Mouse (Mus musculus): ENCODE measurements around the gene Mad1l1. TPM values are rescaled to one million over a fixed set of nuclear protein-coding genes. Genes with fewer than 3 reads are reported as not detected.

Mad1l1 gene
- total RNA-seq, 2 experiments from 2014 or later, result 18.9 to 19.4 TPM

DNA sequence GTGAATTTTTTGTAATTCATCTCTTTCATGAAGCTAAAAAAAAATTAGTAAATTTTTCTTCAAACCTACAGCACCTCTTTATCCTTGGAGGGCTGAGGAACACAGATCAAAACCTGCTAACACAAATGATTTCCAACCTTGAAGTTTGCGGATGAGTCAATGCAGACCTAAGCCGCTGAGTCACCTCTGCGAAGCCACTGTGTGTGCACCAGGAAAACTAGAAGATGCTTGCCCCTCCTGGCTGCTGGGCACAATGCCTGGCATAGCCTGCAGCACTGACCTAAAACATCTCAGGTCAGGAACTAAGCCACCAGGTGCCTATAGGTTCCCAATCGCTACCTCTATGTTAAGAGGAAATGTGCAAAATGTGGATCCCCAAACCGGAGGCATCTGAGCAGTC is 119.8 kb downstream of the Mad1l1 start:
- DNase-seq (ENCODE audit: low spot score in 2 of 2), result no peak
- intact Hi-C loops (cut with DNase I), result no loop called here

DNA sequence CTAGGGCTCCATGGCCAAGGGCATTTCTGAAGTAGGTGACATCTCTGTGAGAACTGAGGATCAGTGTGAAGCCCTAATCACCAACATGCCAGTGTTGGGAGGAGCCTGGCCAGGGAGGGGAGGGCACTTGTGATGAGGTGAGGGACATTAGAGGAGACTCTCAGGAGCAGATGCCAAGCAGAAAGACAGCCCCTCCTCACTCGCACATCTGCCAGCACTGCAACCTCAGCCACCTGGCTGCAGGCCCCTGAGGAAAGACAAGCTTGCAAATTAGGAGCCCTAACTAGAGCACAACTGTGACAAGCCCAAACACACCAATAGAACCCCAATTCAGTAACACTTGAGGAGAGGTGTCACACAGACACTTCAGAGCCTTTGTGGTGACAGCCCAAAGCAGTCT is 120.2 kb downstream of the Mad1l1 start:
- intact Hi-C loops (cut with DNase I), result no loop called here
- DNase-seq (ENCODE audit: low spot score in 2 of 2), result no peak

DNA sequence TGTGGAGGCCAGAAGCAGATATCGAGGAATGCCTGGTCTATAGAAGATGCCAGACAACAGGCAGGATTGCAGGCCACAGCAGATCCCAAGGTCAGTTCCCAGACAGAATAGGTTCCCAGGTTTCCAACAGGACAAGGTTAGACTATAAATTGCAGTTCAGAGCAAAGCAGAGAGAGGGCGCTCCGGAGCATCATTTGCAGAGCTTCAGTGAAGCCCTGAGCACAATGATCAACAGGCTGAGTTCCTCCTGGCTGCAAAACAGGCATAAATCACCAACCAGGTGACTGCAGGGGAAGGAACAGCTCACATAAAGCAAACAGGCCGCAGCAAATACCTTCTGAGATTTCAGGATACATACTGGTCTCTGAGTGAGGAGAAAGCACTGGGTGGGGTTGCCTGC is 123.6 kb downstream of the Mad1l1 start:
- intact Hi-C loops (cut with DNase I), result loop anchor here (5.0 kb wide), 1 partner anchor 95 kb away; no protein-coding TSS in a partner anchor
- DNase-seq (ENCODE audit: low spot score in 2 of 2), result peak; percentile 76 to 85

DNA sequence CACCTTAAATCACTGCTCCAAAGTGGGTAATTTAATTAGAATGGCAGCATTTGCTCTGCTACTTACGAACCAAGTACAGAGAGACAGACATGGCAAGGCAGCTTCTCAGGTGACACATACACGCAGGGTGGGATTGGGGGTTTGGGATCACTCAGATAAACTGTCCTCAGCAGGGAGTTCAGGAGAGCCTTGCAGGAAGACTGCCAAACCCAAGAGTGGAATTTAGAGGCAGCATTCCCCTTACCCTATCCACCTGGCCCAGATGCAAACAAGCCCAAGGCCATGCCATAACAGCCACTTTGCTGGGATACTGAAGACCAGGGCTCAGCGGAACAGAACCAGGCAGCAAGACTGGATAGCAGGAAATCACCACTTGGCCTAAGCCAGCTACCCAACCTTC is 124.9 kb downstream of the Mad1l1 start:
- DNase-seq (ENCODE audit: low spot score in 2 of 2), result no peak
- intact Hi-C loops (cut with DNase I), result loop anchor here (5.0 kb wide), 1 partner anchor 96 kb away; no protein-coding TSS in a partner anchor

DNA sequence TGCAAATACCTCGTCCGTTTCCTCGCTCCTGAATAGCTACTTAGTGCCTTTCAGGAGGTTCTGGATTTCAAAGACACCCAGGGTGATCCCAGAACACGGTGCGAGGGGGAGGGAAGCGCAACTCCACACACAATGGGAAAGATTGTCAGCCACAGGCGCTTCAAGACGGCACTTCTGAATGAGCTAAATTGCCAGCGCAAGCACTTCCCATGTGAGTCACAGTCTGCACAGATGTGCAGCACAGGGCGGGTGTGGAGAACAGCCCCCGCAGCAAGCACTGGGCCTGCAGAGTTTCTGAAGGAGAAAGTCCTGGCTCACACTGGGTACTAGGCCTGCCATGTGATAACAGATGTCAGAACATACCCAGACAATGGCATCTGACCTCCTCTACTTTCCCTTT is 127.2 kb downstream of the Mad1l1 start:
- DNase-seq (ENCODE audit: low spot score in 2 of 2), result peak; percentile 67 to 72
- intact Hi-C loops (cut with DNase I), result no loop called here

- no peak for DNase-seq (ENCODE audit: low spot score in 2 of 2)
- intact Hi-C loops (cut with DNase I), result no loop called here
These were observed 129.8 kb downstream of the Mad1l1 start for GRCm38 (mm10) chr5:140191539-140191938.

- intact Hi-C loops (cut with DNase I), result loop anchor here (10.0 kb wide), 1 partner anchor 352 kb away; no protein-coding TSS in a partner anchor
- no peak for DNase-seq (ENCODE audit: low spot score in 2 of 2)
These were observed 135.0 kb downstream of the Mad1l1 start for GRCm38 (mm10) chr5:140186351-140186750.

DNA sequence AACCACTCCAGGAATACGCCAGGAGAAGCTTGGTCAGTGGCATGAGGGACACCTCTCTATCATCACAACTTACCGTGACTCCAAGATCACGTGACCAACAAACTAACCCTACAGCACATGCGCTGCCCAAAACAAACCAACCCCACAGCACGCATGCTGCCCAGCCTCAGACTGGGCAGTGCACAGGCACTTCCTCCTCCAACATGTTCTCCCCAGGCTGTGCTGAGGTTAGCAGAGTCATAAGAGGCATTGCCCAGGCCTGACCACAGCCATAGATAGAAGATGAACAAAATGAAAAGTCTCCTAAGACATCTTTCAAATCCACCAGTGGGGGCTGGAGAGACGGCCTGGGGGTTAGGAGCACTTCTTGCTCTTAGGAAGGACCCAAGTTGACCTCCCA is 135.6 kb downstream of the Mad1l1 start:
- no peak for DNase-seq (ENCODE audit: low spot score in 2 of 2)
- intact Hi-C loops (cut with DNase I), result loop anchor here (10.0 kb wide), 1 partner anchor 351 kb away; no protein-coding TSS in a partner anchor

- intact Hi-C loops (cut with DNase I), result loop anchor here (10.0 kb wide), 1 partner anchor 349 kb away; no protein-coding TSS in a partner anchor
- DNase-seq (ENCODE audit: low spot score in 2 of 2), result peak in 1 of 2 experiments; percentile 26
These were observed 138.0 kb downstream of the Mad1l1 start for GRCm38 (mm10) chr5:140183387-140183786.

- DNase-seq (ENCODE audit: low spot score in 2 of 2), result no peak
- intact Hi-C loops (cut with DNase I), result loop anchor here (10.0 kb wide), 1 partner anchor 348 kb away; no protein-coding TSS in a partner anchor
These were observed 139.0 kb downstream of the Mad1l1 start for GRCm38 (mm10) chr5:140182351-140182750.

DNA sequence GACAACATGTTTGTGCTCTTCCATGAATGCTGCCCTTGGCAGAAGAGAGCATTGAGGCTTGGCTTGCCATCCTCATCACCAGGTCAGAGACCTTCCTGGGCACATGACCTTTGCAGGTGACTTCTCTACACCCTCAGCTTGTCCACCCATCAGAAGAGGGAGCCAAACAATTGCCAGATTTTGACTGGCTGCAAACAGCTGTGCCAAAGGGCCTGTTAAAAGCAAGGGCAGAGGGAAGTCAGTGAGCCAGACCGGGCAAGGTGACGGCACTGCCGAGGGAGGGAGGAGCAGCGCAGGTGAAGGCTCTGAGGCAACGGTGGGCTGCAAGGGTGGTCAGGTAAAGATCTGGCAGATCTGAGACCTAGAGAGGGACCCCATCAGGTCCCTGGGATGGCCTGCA is 141.3 kb downstream of the Mad1l1 start:
- intact Hi-C loops (cut with DNase I), result loop anchor here (10.0 kb wide), 1 partner anchor 345 kb away; no protein-coding TSS in a partner anchor

DNA sequence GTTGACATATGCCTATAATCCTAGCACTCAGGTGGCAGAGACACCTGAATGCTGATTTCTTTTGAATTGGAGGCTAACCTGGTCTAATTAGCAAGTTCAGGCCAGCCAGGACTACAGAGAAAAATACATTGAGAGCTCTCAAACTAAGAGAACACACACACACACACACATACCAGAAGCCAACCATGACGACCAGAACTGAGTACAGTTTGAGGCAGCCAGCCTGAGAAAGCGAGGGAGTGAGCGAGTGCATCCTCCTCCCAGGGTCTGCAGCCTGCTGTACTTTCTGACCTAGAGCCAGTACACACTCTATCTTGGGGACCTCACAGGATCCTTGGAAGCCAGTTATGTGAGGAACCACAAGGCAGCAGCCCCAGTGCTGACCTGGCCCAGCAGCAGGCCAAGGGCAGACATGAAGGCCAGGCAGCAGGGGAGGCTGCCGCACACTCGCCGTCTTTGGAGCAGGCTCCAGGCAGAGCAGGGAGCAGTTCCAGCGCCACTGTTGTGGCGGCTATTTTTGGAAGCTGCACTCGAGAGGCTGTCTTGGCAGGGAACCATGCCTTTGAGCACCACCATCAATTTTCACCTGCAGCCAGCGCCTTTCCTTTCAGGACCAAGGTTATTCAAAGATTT is 143.2 kb downstream of the Mad1l1 start:
- intact Hi-C loops (cut with DNase I), result no loop called here
- peak in 1 of 2 experiments; percentile 17 for DNase-seq (ENCODE audit: low spot score in 2 of 2)

More for the DNA sequence above, 141.3 kb downstream of the Mad1l1 start:
- no peak for DNase-seq (ENCODE audit: low spot score in 2 of 2)

DNA sequence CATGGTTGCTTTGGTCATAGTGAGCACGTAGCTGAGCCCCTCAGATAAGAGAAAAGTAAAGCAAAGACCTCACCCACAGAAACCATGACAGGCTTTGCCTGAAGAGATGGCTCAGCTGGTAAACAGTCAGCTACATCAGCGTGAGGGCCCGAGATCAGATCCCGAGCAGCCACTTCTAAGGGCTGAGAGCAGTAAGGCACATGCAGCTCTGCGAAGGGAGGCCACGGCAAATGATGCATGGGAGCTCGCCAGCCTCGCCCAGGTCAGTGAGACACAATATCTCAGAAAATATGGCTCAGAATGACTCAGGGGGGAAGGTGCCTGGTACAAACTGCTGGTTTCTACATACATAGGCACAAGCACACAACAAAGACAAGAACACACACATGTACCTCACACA is 143.8 kb downstream of the Mad1l1 start:
- no peak for DNase-seq (ENCODE audit: low spot score in 2 of 2)
- intact Hi-C loops (cut with DNase I), result no loop called here

- DNase-seq (ENCODE audit: low spot score in 2 of 2), result no peak
These were observed 145.0 kb downstream of the Mad1l1 start for GRCm38 (mm10) chr5:140176370-140176769.

GRCm38 (mm10) chr5:140174814-140175490 is 146.4 kb downstream of the Mad1l1 start:
- DNase-seq (ENCODE audit: low spot score in 2 of 2), result no peak
- intact Hi-C loops (cut with DNase I), result no loop called here

More at GRCm38 (mm10) chr5:140176370-140176769, 145.0 kb downstream of the Mad1l1 start:
- intact Hi-C loops (cut with DNase I), result no loop called here

- intact Hi-C loops (cut with DNase I), result no loop called here
- no peak for DNase-seq (ENCODE audit: low spot score in 2 of 2)
These were observed 147.3 kb downstream of the Mad1l1 start for GRCm38 (mm10) chr5:140174066-140174465.

- no peak for DNase-seq (ENCODE audit: low spot score in 2 of 2)
- intact Hi-C loops (cut with DNase I), result no loop called here
These were observed 148.2 kb downstream of the Mad1l1 start for GRCm38 (mm10) chr5:140173181-140173580.

DNA sequence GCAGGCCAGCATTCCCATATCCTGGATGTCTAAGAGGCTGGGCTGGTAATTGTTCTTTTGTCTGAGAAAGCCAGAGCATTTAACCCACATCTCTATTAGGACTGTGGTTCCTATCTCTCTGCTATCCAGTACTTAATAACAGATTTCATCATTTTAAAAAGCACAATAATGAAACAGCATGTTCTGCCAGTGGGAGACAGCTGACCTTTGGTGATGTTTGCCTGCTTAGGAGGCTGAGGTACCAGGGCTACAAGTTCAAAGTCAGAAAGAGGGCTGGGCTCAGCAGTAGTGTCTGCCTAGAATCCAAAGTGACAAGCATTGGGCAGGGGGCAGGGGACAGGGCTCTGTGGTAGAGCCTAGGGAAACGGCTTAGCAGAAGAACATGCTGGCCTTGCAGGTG is 149.6 kb downstream of the Mad1l1 start:
- no peak for DNase-seq (ENCODE audit: low spot score in 2 of 2)
- intact Hi-C loops (cut with DNase I), result no loop called here

- no peak for DNase-seq (ENCODE audit: low spot score in 2 of 2)
- intact Hi-C loops (cut with DNase I), result no loop called here
These were observed 153.8 kb downstream of the Mad1l1 start for GRCm38 (mm10) chr5:140167531-140167930.

GRCm38 (mm10) chr5:140167080-140167479 is 154.3 kb downstream of the Mad1l1 start:
- intact Hi-C loops (cut with DNase I), result no loop called here
- DNase-seq (ENCODE audit: low spot score in 2 of 2), result no peak

GRCm38 (mm10) chr5:140163947-140164346 is 157.4 kb downstream of the Mad1l1 start:
- intact Hi-C loops (cut with DNase I), result no loop called here

More at GRCm38 (mm10) chr5:140163947-140164346, 157.4 kb downstream of the Mad1l1 start:
- DNase-seq (ENCODE audit: low spot score in 2 of 2), result no peak

All from left cerebral cortex, postnatal 14 days (tissue).